Mouse (Mus musculus): ENCODE measurements at regions not wholly inside any gene's neighbourhood (a gene's known extent, or its start where the extent isn't known, plus 50 kb on each side); places are given as distances from the start of the nearest gene placed in this dataset.

GRCm38 (mm10) chr15:97188545-97188944, 58.4 kb upstream of the Pced1b start:
- no peak for DNase-seq

GRCm38 (mm10) chr15:97187831-97188230, 59.1 kb upstream of the Pced1b start:
- DNase-seq = no peak

- DNase-seq = no peak
These were observed 60.9 kb upstream of the Pced1b start for GRCm38 (mm10) chr15:97186034-97186433.

- DNase-seq = no peak
These were observed 64.3 kb upstream of the Pced1b start for GRCm38 (mm10) chr15:97182617-97183038.

GRCm38 (mm10) chr15:97180970-97181669, 65.8 kb upstream of the Pced1b start:
- DNase-seq = no peak

- no peak for DNase-seq
These were observed 68.6 kb upstream of the Pced1b start for GRCm38 (mm10) chr15:97178286-97178685.

- DNase-seq = no peak
These were observed 69.1 kb upstream of the Pced1b start for GRCm38 (mm10) chr15:97177806-97178205.

- no peak for DNase-seq
These were observed 71.9 kb upstream of the Pced1b start for GRCm38 (mm10) chr15:97174989-97175388.

- DNase-seq = no peak
These were observed 73.7 kb upstream of the Pced1b start for GRCm38 (mm10) chr15:97173233-97173632.

GRCm38 (mm10) chr15:97170074-97170473, 76.8 kb upstream of the Pced1b start:
- DNase-seq = no peak

GRCm38 (mm10) chr15:97169381-97169780, 77.5 kb upstream of the Pced1b start:
- DNase-seq = no peak

- DNase-seq = no peak
These were observed 79.8 kb upstream of the Pced1b start for GRCm38 (mm10) chr15:97167116-97167515.

- no peak for DNase-seq
These were observed 82.3 kb upstream of the Pced1b start for GRCm38 (mm10) chr15:97164616-97165015.

GRCm38 (mm10) chr15:97163971-97164370, 82.9 kb upstream of the Pced1b start:
- DNase-seq = no peak

GRCm38 (mm10) chr15:97163090-97163489, 83.8 kb upstream of the Pced1b start:
- no peak for DNase-seq

- no peak for DNase-seq
These were observed 84.6 kb upstream of the Pced1b start for GRCm38 (mm10) chr15:97162305-97162704.

GRCm38 (mm10) chr15:97161530-97161929, 85.4 kb upstream of the Pced1b start:
- DNase-seq = no peak

- DNase-seq = peak; percentile 12
These were observed 94.6 kb upstream of the Pced1b start for GRCm38 (mm10) chr15:97152354-97152753.

GRCm38 (mm10) chr15:97151793-97152192, 95.1 kb upstream of the Pced1b start:
- DNase-seq = no peak

- no peak for DNase-seq
These were observed 95.4 kb upstream of the Slc38a4 start for GRCm38 (mm10) chr15:97150983-97151735.

GRCm38 (mm10) chr15:97141958-97142357, 86.2 kb upstream of the Slc38a4 start:
- DNase-seq = no peak

GRCm38 (mm10) chr15:97138265-97138664, 82.5 kb upstream of the Slc38a4 start:
- DNase-seq = no peak

GRCm38 (mm10) chr15:97135291-97135690, 79.5 kb upstream of the Slc38a4 start:
- peak; percentile 9 for DNase-seq

- no peak for DNase-seq
These were observed 72.0 kb upstream of the Slc38a4 start for GRCm38 (mm10) chr15:97127771-97128170.
